Mouse (Mus musculus): ENCODE data around the gene Lpar3. TPM values are rescaled to one million over a fixed set of nuclear protein-coding genes. Genes with fewer than 3 reads are reported as not detected.

Gene Lpar3
- total and polyA plus RNA-seq, 2 experiments from 2014 or later = 0.31 to 0.66 TPM

GRCm38 (mm10) chr3:146309586-146309985, 88.8 kb downstream of the Lpar3 start:
- WGBS = 79% methylated on average over 8 of the region's 8 CpGs
- Histone ChIP-seq H3K4me1 (ENCODE audit: insufficient read depth, low read length) (no peaks in the 10 kb centered on the region), H3K4me3 (ENCODE audit: low read depth, low read length) (no peak overlapping the region), H3K4me2 (ENCODE audit: low read depth, low read length, poor library complexity, severe bottlenecking) (no peak overlapping the region), H3K9ac (replicated peaks; ENCODE audit: low read length, poor library complexity, severe bottlenecking) (no peak overlapping the region), H3K27me3 (ENCODE audit: insufficient read depth, low read length) (no peaks in the 10 kb centered on the region), H3K36me3 (ENCODE audit: insufficient read depth, low read length) (no peaks in the 10 kb centered on the region), H3K9me3 (ENCODE audit: low read length) (no peaks in the 10 kb centered on the region), H3K27ac (ENCODE audit: low read depth, low read length) (no peak overlapping the region)
- no peak for TF ChIP-seq CTCF (IDR thresholded peaks at IDR 0.05)
- ATAC-seq (ENCODE audit: low FRiP score) = no peak
- DNase-seq (ENCODE audit: low spot score) = no peak

- no peaks in the 10 kb centered on the region for H3K36me3 ChIP-seq (ENCODE audit: insufficient read depth, low read length)
- no peaks in the 10 kb centered on the region for H3K27me3 ChIP-seq (ENCODE audit: insufficient read depth, low read length)
- TF ChIP-seq CTCF (IDR thresholded peaks at IDR 0.05) = no peak
- H3K9ac ChIP-seq (replicated peaks; ENCODE audit: low read length, poor library complexity, severe bottlenecking) = no peak overlapping the region
- ATAC-seq (ENCODE audit: low FRiP score) (no peak), DNase-seq (ENCODE audit: low spot score) (no peak)
- no peak overlapping the region for H3K27ac ChIP-seq (ENCODE audit: low read depth, low read length)
- H3K9me3 ChIP-seq (ENCODE audit: low read length) = no peaks in the 10 kb centered on the region
- no peak overlapping the region for H3K4me2 ChIP-seq (ENCODE audit: low read depth, low read length, poor library complexity, severe bottlenecking)
- H3K4me3 ChIP-seq (ENCODE audit: low read depth, low read length) = no peak overlapping the region
- H3K4me1 ChIP-seq (ENCODE audit: insufficient read depth, low read length) = no peaks in the 10 kb centered on the region
- 12% methylated on average over 9 of the region's 9 CpGs for WGBS
Measured at GRCm38 (mm10) chr3:146311121-146311538, 90.4 kb downstream of the Lpar3 start.

GRCm38 (mm10) chr3:146315414-146315813, 94.7 kb downstream of the Lpar3 start:
- no peaks in the 10 kb centered on the region for H3K4me1 ChIP-seq (ENCODE audit: insufficient read depth, low read length)
- ATAC-seq (ENCODE audit: low FRiP score) (no peak), DNase-seq (ENCODE audit: low spot score) (no peak)
- TF ChIP-seq CTCF (IDR thresholded peaks at IDR 0.05) = no peak
- H3K9ac ChIP-seq (replicated peaks; ENCODE audit: low read length, poor library complexity, severe bottlenecking) = no peak overlapping the region
- H3K36me3 ChIP-seq (ENCODE audit: insufficient read depth, low read length) = no peaks in the 10 kb centered on the region
- H3K27me3 ChIP-seq (ENCODE audit: insufficient read depth, low read length) = no peaks in the 10 kb centered on the region
- H3K27ac ChIP-seq (ENCODE audit: low read depth, low read length) = no peak overlapping the region
- no peak overlapping the region for H3K4me2 ChIP-seq (ENCODE audit: low read depth, low read length, poor library complexity, severe bottlenecking)
- no peaks in the 10 kb centered on the region for H3K9me3 ChIP-seq (ENCODE audit: low read length)
- no peak overlapping the region for H3K4me3 ChIP-seq (ENCODE audit: low read depth, low read length)
- 89% methylated on average over 8 of the region's 8 CpGs for WGBS

GRCm38 (mm10) chr3:146316293-146316692, 95.5 kb downstream of the Lpar3 start:
- Histone ChIP-seq H3K4me2 (ENCODE audit: low read depth, low read length, poor library complexity, severe bottlenecking) (no peak overlapping the region), H3K36me3 (ENCODE audit: insufficient read depth, low read length) (no peaks in the 10 kb centered on the region), H3K9ac (replicated peaks; ENCODE audit: low read length, poor library complexity, severe bottlenecking) (no peak overlapping the region), H3K27me3 (ENCODE audit: insufficient read depth, low read length) (no peaks in the 10 kb centered on the region), H3K4me3 (ENCODE audit: low read depth, low read length) (no peak overlapping the region), H3K27ac (ENCODE audit: low read depth, low read length) (no peak overlapping the region), H3K9me3 (ENCODE audit: low read length) (no peaks in the 10 kb centered on the region), H3K4me1 (ENCODE audit: insufficient read depth, low read length) (no peaks in the 10 kb centered on the region)
- DNase-seq (ENCODE audit: low spot score) (no peak), ATAC-seq (ENCODE audit: low FRiP score) (no peak)
- 89% methylated on average over 8 of the region's 8 CpGs for WGBS
- TF ChIP-seq CTCF (IDR thresholded peaks at IDR 0.05) = no peak

- no peak overlapping the region for H3K9ac ChIP-seq (replicated peaks; ENCODE audit: low read length, poor library complexity, severe bottlenecking)
- no peaks in the 10 kb centered on the region for H3K36me3 ChIP-seq (ENCODE audit: insufficient read depth, low read length)
- no peak overlapping the region for H3K4me3 ChIP-seq (ENCODE audit: low read depth, low read length)
- TF ChIP-seq CTCF (IDR thresholded peaks at IDR 0.05) = no peak
- H3K4me2 ChIP-seq (ENCODE audit: low read depth, low read length, poor library complexity, severe bottlenecking) = no peak overlapping the region
- no peak overlapping the region for H3K27ac ChIP-seq (ENCODE audit: low read depth, low read length)
- no peaks in the 10 kb centered on the region for H3K27me3 ChIP-seq (ENCODE audit: insufficient read depth, low read length)
- no peaks in the 10 kb centered on the region for H3K4me1 ChIP-seq (ENCODE audit: insufficient read depth, low read length)
- 91% methylated on average over 7 of the region's 7 CpGs for WGBS
- H3K9me3 ChIP-seq (ENCODE audit: low read length) = no peaks in the 10 kb centered on the region
- DNase-seq (ENCODE audit: low spot score) (no peak), ATAC-seq (ENCODE audit: low FRiP score) (no peak)
Measured at GRCm38 (mm10) chr3:146317366-146317765, 96.6 kb downstream of the Lpar3 start.

- ATAC-seq (ENCODE audit: low FRiP score) = no peak
Measured at GRCm38 (mm10) chr3:146317911-146318310, 97.1 kb downstream of the Lpar3 start.

More at GRCm38 (mm10) chr3:146317911-146318310, 97.1 kb downstream of the Lpar3 start:
- no peak overlapping the region for H3K4me3 ChIP-seq (ENCODE audit: low read depth, low read length)
- no peak overlapping the region for H3K27ac ChIP-seq (ENCODE audit: low read depth, low read length)
- no peak for TF ChIP-seq CTCF (IDR thresholded peaks at IDR 0.05)
- 84% methylated on average over 12 of the region's 12 CpGs for WGBS
- H3K4me2 ChIP-seq (ENCODE audit: low read depth, low read length, poor library complexity, severe bottlenecking) = no peak overlapping the region
- H3K9ac ChIP-seq (replicated peaks; ENCODE audit: low read length, poor library complexity, severe bottlenecking) = no peak overlapping the region
- H3K9me3 ChIP-seq (ENCODE audit: low read length) = no peaks in the 10 kb centered on the region
- H3K4me1 ChIP-seq (ENCODE audit: insufficient read depth, low read length) = no peaks in the 10 kb centered on the region
- no peaks in the 10 kb centered on the region for H3K27me3 ChIP-seq (ENCODE audit: insufficient read depth, low read length)
- DNase-seq (ENCODE audit: low spot score) = no peak
- H3K36me3 ChIP-seq (ENCODE audit: insufficient read depth, low read length) = no peaks in the 10 kb centered on the region

Data from midbrain, postnatal 0 days (tissue).